Mouse (Mus musculus) erythroblast, embryonic 14.5 days (primary cell): ENCODE data around the gene Hoxd13.

Experiments
- GATA1 ChIP-seq: IDR thresholded peaks from 2 replicates; pipeline ENCODE4 v1.6.1; 2012; ENCODE audit warnings: low read length, inconsistent platforms, mixed read lengths
- TAL1 ChIP-seq: IDR thresholded peaks from 3 replicates; pipeline ENCODE4 v1.6.1; 2012; ENCODE audit warnings: low read length, inconsistent platforms, mixed read lengths

DNA sequence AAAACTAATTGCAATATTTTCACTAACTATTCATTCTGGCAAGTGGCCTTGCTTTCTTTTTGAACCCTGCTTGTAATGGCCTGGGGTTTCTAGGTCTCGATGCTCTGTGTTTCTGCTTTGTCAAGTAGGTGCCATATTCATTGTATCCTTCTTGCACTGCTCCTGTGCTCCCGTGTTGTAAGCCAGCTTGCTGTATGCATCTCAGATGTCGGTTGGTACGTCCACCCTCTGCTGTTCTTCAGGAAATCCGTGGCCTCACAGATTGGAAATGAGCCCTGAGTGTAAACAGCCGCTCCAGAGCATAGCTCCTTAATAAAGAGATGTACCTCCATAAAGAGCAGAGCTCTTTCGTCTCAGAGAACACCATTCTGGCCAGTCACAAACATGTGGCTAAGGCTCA is 39.5 kb downstream of the Hoxd13 start:
- no peak for TF ChIP-seq GATA1
- TF ChIP-seq TAL1, result no peak
